Mouse (Mus musculus): ENCODE measurements around the gene Pmpca.

DNA sequence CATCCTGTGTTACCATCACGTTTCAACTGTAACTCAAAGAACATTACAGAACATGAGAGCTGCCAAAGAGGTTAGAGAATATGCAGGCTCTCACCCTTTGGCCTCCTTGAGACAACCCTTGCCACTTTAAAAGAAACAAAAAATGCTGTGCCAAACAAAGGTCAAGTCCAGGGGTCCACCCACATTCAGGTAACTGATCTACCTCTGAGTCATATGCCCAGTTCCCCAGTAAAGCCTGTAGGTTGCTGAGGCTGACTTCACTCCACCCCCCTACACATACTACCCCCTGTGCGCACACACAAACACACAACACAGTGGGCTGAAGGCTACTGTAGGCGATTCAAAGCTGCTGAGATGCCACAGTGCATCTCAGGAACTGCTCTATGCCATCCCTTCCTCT, 1.4 kb upstream of the Pmpca start:
- TF ChIP-seq CTCF (IDR thresholded peaks at IDR 0.05; ENCODE audit: low read depth) (no peak), EP300 (IDR thresholded peaks at IDR 0.05; ENCODE audit: low read depth) (no peak)
